Mouse (Mus musculus) WW6 (cell line): ENCODE data around the gene Sdk1.

Experiments
- DNase-seq: peaks from one replicate; pipeline ENCODE4 v3.0.0-alpha.2; 2013; ENCODE audit warnings: low read depth, low spot score

Gene Sdk1

GRCm38 (mm10) chr5:142242597-142242996 is 1001.3 kb downstream of the Sdk1 start:
- no peak for DNase-seq

GRCm38 (mm10) chr5:142243069-142243468 is 1001.8 kb downstream of the Sdk1 start:
- no peak for DNase-seq

- DNase-seq: no peak
These were observed 1014.9 kb downstream of the Sdk1 start for GRCm38 (mm10) chr5:142256231-142256630.

DNA sequence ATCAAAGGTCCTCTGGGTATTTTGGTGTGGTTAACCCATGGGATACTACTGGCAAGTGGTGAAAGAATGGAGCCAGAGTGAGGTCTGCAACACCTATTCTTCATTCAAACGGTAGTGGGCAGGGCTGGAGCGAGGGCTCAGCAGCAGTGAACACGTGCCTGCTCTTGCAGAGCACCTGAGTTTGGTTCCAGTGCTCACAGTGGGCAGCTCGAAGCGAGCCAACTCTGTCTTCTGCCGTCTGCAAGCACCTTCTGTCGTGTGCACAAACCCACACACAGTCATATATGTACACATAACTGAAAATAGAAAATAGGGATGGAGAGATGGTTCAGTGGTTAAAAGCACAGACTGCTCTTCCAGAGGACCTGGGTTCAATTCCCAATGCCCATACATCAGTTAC is 1017.4 kb downstream of the Sdk1 start:
- no peak for DNase-seq

- no peak for DNase-seq
These were observed 1020.8 kb downstream of the Sdk1 start for GRCm38 (mm10) chr5:142262060-142262459.
